Mouse (Mus musculus) spleen, adult 18-20 months (tissue): ENCODE measurements at regions not wholly inside any gene's neighbourhood (a gene's known extent, or its start where the extent isn't known, plus 50 kb on each side); places are given as distances from the start of the nearest gene placed in this dataset.

Source experiments
- DNase-seq, 2 experiments: peaks; one replicate each; pipeline ENCODE4 v3.0.0; 2022; ENCODE audit warnings: mixed read lengths in 2 of 2

GRCm38 (mm10) chr13:5802826-5803225 lies 58.5 kb upstream of the Klf6 start:
- DNase-seq = no peak

- DNase-seq = no peak
Measured at GRCm38 (mm10) chr13:5803540-5804380, 57.5 kb upstream of the Klf6 start.

- no peak for DNase-seq
Measured at GRCm38 (mm10) chr13:5804381-5804941, 56.8 kb upstream of the Klf6 start.

- no peak for DNase-seq
Measured at GRCm38 (mm10) chr13:5808380-5808779, 52.9 kb upstream of the Klf6 start.
